Mouse (Mus musculus) hindbrain, embryonic 13.5 days (tissue): ENCODE measurements around the gene Mrpl4. TPM values are rescaled to one million over a fixed set of nuclear protein-coding genes. Genes with fewer than 3 reads are reported as not detected.

Experiments used
- ATAC-seq: fragments of 200-750 bp; cut with Nextera tagmentation; 2 replicates; pipeline ENCODE4 v1.8.0; 2017; ENCODE audit warnings: moderate TSS enrichment; ENCODE audit not compliant: low FRiP score
- H3K27ac ChIP-seq: fragments of 300-500 bp; sonication (generic); 2 replicates; pipeline ENCODE4 v1.5.1; 2015; ENCODE audit warnings: inconsistent platforms, mild to moderate bottlenecking, moderate library complexity
- H3K27me3 ChIP-seq: fragments of 300-500 bp; sonication (generic); 2 replicates; pipeline ENCODE4 v1.6.1; 2015; ENCODE audit warnings: mild to moderate bottlenecking, inconsistent platforms
- H3K36me3 ChIP-seq: fragments of 300-500 bp; sonication (generic); 2 replicates; pipeline ENCODE4 v1.6.1; 2015; ENCODE audit warnings: mild to moderate bottlenecking, inconsistent platforms
- H3K4me1 ChIP-seq: fragments of 300-500 bp; sonication (generic); replicated peaks from 2 replicates; pipeline ENCODE4 v1.6.1; 2015; ENCODE audit warnings: inconsistent platforms
- H3K4me2 ChIP-seq: fragments of 300-500 bp; sonication (generic); 2 replicates; pipeline ENCODE4 v1.6.1; 2015; ENCODE audit warnings: inconsistent platforms, mild to moderate bottlenecking, moderate library complexity
- H3K4me3 ChIP-seq: fragments of 300-500 bp; sonication (generic); 2 replicates; pipeline ENCODE4 v1.5.1; 2015; ENCODE audit warnings: mild to moderate bottlenecking, inconsistent platforms
- H3K9ac ChIP-seq: fragments of 300-500 bp; sonication (generic); 2 replicates; pipeline ENCODE4 v1.6.1; 2015; ENCODE audit warnings: mild to moderate bottlenecking, inconsistent platforms
- H3K9me3 ChIP-seq: fragments of 300-500 bp; sonication (generic); 2 replicates; pipeline ENCODE4 v1.6.1; 2016; ENCODE audit warnings: inconsistent platforms
- WGBS: fragments of 180-500 bp; shearing (Covaris S2); methylation state at CpG from one replicate; pipeline ENCODE4 v1.1.7; 2015; 5-methylcytosine and 5-hydroxymethylcytosine counted together
- polyA plus RNA-seq: library from polyadenylated mRNA; unstranded; fragments of >200 nt; fragmentation: Nextera tagmentation; extraction: Ambion mirVana; gene quantifications from 2 replicates; pipeline ENCODE4 v1.2.1, GENCODE M21; 2015

The Mrpl4 gene
- polyA plus RNA-seq, 1 experiment from 2014 or later = 104 TPM

- H3K27ac ChIP-seq = no peak overlapping the region
- H3K27me3 ChIP-seq = peaks cover 77% of the 10 kb centered on the region
- H3K36me3 ChIP-seq = no peaks in the 10 kb centered on the region
- no peak for ATAC-seq
- H3K9ac ChIP-seq = peak overlapping the region; percentile 35
- H3K4me1 ChIP-seq = peaks cover 41% of the 10 kb centered on the region
- H3K4me2 ChIP-seq = no peak overlapping the region
- 51% methylated on average over 8 of the region's 8 CpGs for WGBS
- H3K4me3 ChIP-seq = no peak overlapping the region
- no peaks in the 10 kb centered on the region for H3K9me3 ChIP-seq
Measured at GRCm38 (mm10) chr9:21027774-21028290, 25.3 kb downstream of the Mrpl4 start.

- Histone ChIP-seq H3K27me3 (peaks cover 85% of the 10 kb centered on the region), H3K36me3 (no peaks in the 10 kb centered on the region), H3K9me3 (no peaks in the 10 kb centered on the region), H3K27ac (no peak overlapping the region), H3K9ac (no peak overlapping the region), H3K4me3 (no peak overlapping the region), H3K4me2 (no peak overlapping the region), H3K4me1 (peaks cover 49% of the 10 kb centered on the region)
- WGBS = 72% methylated on average over 6 of the region's 6 CpGs
- ATAC-seq = no peak
Measured at GRCm38 (mm10) chr9:21028560-21029110, 26.1 kb downstream of the Mrpl4 start.

- H3K27ac ChIP-seq = no peak within 1 kb of the TSS
- peak within 1 kb of the TSS; percentile 24 for H3K4me3 ChIP-seq
- peaks cover 92% of the 10 kb centered on the region for H3K27me3 ChIP-seq
- H3K9ac ChIP-seq = 0 out of 2 replicates have a peak within 1 kb of the TSS, but pooled peaks have one; percentile 20
- no peaks in the 10 kb centered on the region for H3K9me3 ChIP-seq
- 2% methylated on average over 37 of the region's 37 CpGs for WGBS
- H3K4me1 ChIP-seq = peaks cover 50% of the 10 kb centered on the region
- no peak for ATAC-seq
- no peaks in the 10 kb centered on the region for H3K36me3 ChIP-seq
- H3K4me2 ChIP-seq = peak within 1 kb of the TSS; percentile 94
Measured at GRCm38 (mm10) chr9:21029291-21030054, 26.9 kb downstream of the Mrpl4 start, which contains the start of gene Icam4. Icam4 (plus strand) TSS chr9:21029373.

- no peak overlapping the region; the same call in 1 of the 2 replicates for H3K4me3 ChIP-seq
- 23% methylated on average over 22 of the region's 22 CpGs for WGBS
- H3K27ac ChIP-seq = no peak overlapping the region
- ATAC-seq = no peak
- peaks cover 56% of the 10 kb centered on the region for H3K4me1 ChIP-seq
- peaks cover 99% of the 10 kb centered on the region for H3K27me3 ChIP-seq
- no peaks in the 10 kb centered on the region for H3K9me3 ChIP-seq
- H3K36me3 ChIP-seq = no peaks in the 10 kb centered on the region
- no peak overlapping the region for H3K9ac ChIP-seq
- H3K4me2 ChIP-seq = peak overlapping the region; percentile 94
Measured at GRCm38 (mm10) chr9:21030055-21030600, 27.6 kb downstream of the Mrpl4 start.

- Histone ChIP-seq H3K27ac (no peak overlapping the region), H3K9me3 (no peaks in the 10 kb centered on the region), H3K4me1 (peaks cover 60% of the 10 kb centered on the region), H3K4me3 (peak overlapping the region; percentile 53), H3K36me3 (no peaks in the 10 kb centered on the region), H3K9ac (peak overlapping the region; percentile 75; the same call in 1 of the 2 replicates), H3K4me2 (peak overlapping the region; percentile 94), H3K27me3 (peaks cover 99% of the 10 kb centered on the region)
- ATAC-seq = 0 out of 2 replicates have a peak, but pooled peaks have one; percentile 41
- WGBS = under 1% methylated on average over 13 of the region's 13 CpGs
Measured at GRCm38 (mm10) chr9:21030781-21031250, 28.3 kb downstream of the Mrpl4 start.

- no peaks in the 10 kb centered on the region for H3K9me3 ChIP-seq
- peak; percentile 70 for ATAC-seq
- under 1% methylated on average over 36 of the region's 36 CpGs for WGBS
- peaks cover 66% of the 10 kb centered on the region for H3K4me1 ChIP-seq
- peak overlapping the region; percentile 53 for H3K4me3 ChIP-seq
- no peaks in the 10 kb centered on the region for H3K36me3 ChIP-seq
- no peak overlapping the region for H3K27ac ChIP-seq
- H3K27me3 ChIP-seq = peaks cover 99% of the 10 kb centered on the region
- H3K9ac ChIP-seq = peak overlapping the region; percentile 75
- peak overlapping the region; percentile 94 for H3K4me2 ChIP-seq
Measured at GRCm38 (mm10) chr9:21031251-21031895, 28.8 kb downstream of the Mrpl4 start.

GRCm38 (mm10) chr9:21031896-21032351, 29.4 kb downstream of the Mrpl4 start, which contains the start of gene Icam5:
Icam5 (plus strand) TSS chr9:21032073.
- Histone ChIP-seq H3K27ac (no peak within 1 kb of the TSS), H3K4me1 (peaks cover 71% of the 10 kb centered on the region)
- peak; percentile 32 for ATAC-seq

GRCm38 (mm10) chr9:21032491-21032890, 30.0 kb downstream of the Mrpl4 start:
- 5% methylated on average over 7 of the region's 7 CpGs for WGBS
- ATAC-seq = no peak
- Histone ChIP-seq H3K36me3 (no peaks in the 10 kb centered on the region), H3K27me3 (peaks cover 99% of the 10 kb centered on the region), H3K4me3 (peak overlapping the region; percentile 53), H3K4me1 (peaks cover 75% of the 10 kb centered on the region), H3K9me3 (no peaks in the 10 kb centered on the region), H3K9ac (peak overlapping the region; percentile 75), H3K4me2 (peak overlapping the region; percentile 94), H3K27ac (no peak overlapping the region)

More at GRCm38 (mm10) chr9:21031896-21032351, 29.4 kb downstream of the Mrpl4 start, which contains the start of gene Icam5:
- WGBS = under 1% methylated on average over 35 of the region's 35 CpGs
- peak within 1 kb of the TSS; percentile 94 for H3K4me2 ChIP-seq
- peaks cover 99% of the 10 kb centered on the region for H3K27me3 ChIP-seq
- peak within 1 kb of the TSS; percentile 53 for H3K4me3 ChIP-seq
- H3K9me3 ChIP-seq = no peaks in the 10 kb centered on the region
- H3K9ac ChIP-seq = peak within 1 kb of the TSS; percentile 75
- H3K36me3 ChIP-seq = no peaks in the 10 kb centered on the region

- H3K4me1 ChIP-seq = peaks cover 80% of the 10 kb centered on the region
- no peak overlapping the region for H3K27ac ChIP-seq
- no peak for ATAC-seq
- 0 out of 2 replicates have a peak overlapping the region, but pooled peaks have one; percentile 35 for H3K9ac ChIP-seq
- H3K36me3 ChIP-seq = no peaks in the 10 kb centered on the region
- H3K9me3 ChIP-seq = no peaks in the 10 kb centered on the region
- peak overlapping the region; percentile 94 for H3K4me2 ChIP-seq
- H3K4me3 ChIP-seq = peak overlapping the region; percentile 53
- 1% methylated on average over 34 of the region's 34 CpGs for WGBS
- H3K27me3 ChIP-seq = peaks cover 99% of the 10 kb centered on the region
Measured at GRCm38 (mm10) chr9:21033136-21033535, 30.6 kb downstream of the Mrpl4 start.

GRCm38 (mm10) chr9:21034481-21035085, 32.0 kb downstream of the Mrpl4 start:
- 5% methylated on average over 17 of the region's 17 CpGs for WGBS
- H3K9ac ChIP-seq = 0 out of 2 replicates have a peak overlapping the region, but pooled peaks have one; percentile 19
- H3K36me3 ChIP-seq = no peaks in the 10 kb centered on the region
- peaks cover 81% of the 10 kb centered on the region for H3K4me1 ChIP-seq
- H3K4me3 ChIP-seq = no peak overlapping the region
- H3K27ac ChIP-seq = no peak overlapping the region
- no peaks in the 10 kb centered on the region for H3K9me3 ChIP-seq
- ATAC-seq = no peak
- H3K4me2 ChIP-seq = no peak overlapping the region
- peaks cover 99% of the 10 kb centered on the region for H3K27me3 ChIP-seq

- peak overlapping the region; percentile 17 for H3K4me2 ChIP-seq
- no peaks in the 10 kb centered on the region for H3K36me3 ChIP-seq
- H3K9me3 ChIP-seq = no peaks in the 10 kb centered on the region
- H3K9ac ChIP-seq = 0 out of 2 replicates have a peak overlapping the region, but pooled peaks have one; percentile 19
- H3K27me3 ChIP-seq = peaks cover 99% of the 10 kb centered on the region
- ATAC-seq = no peak
- peaks cover 71% of the 10 kb centered on the region for H3K4me1 ChIP-seq
- peak overlapping the region; percentile 15 for H3K4me3 ChIP-seq
- H3K27ac ChIP-seq = no peak overlapping the region
- WGBS = 12% methylated on average over 9 of the region's 9 CpGs
Measured at GRCm38 (mm10) chr9:21035586-21035985, 33.0 kb downstream of the Mrpl4 start.
